Mouse (Mus musculus): ENCODE data around the gene V1ra8. TPM values are rescaled to one million over a fixed set of nuclear protein-coding genes. Genes with fewer than 3 reads are reported as not detected.
"Not testable (repeated sequence)": the region's sequence is repeated elsewhere in the genome, so short reads cannot be mapped to it uniquely, and the experiment has no call there.

The V1ra8 gene
- not detected in 2 replicates for polyA plus RNA-seq (2014; fragmentation: Nextera tagmentation; extraction: Ambion mirVana)

- ATAC-seq (ENCODE audit: low FRiP score); H3K9ac ChIP-seq; H3K27ac ChIP-seq; H3K4me3 ChIP-seq (replicated peaks; ENCODE audit: low read length); H3K4me1 ChIP-seq (replicated peaks; ENCODE audit: control insufficient read depth, insufficient read depth, low read length); DNase-seq (ENCODE audit: low spot score); H3K4me2 ChIP-seq (replicated peaks); H3K9me3 ChIP-seq (ENCODE audit: control insufficient read depth, low read length); H3K36me3 ChIP-seq (replicated peaks; ENCODE audit: control insufficient read depth, insufficient read depth); H3K27me3 ChIP-seq (ENCODE audit: control insufficient read depth, insufficient read depth, low read length): not testable (repeated sequence)
- WGBS = 76% methylated on average over 1 of the region's 2 CpGs
Measured at GRCm38 (mm10) chr6:90202493-90202892, at the start of gene V1ra8. Gene V1ra8 (plus strand): TSS chr6:90202793.

GRCm38 (mm10) chr6:90160139-90160538, 42.5 kb upstream of the V1ra8 start:
- ATAC-seq (ENCODE audit: low FRiP score) (no peak), DNase-seq (ENCODE audit: low spot score) (no peak)
- WGBS = 82% methylated on average over 3 of the region's 3 CpGs
- Histone ChIP-seq H3K9me3 (ENCODE audit: control insufficient read depth, low read length) (no peaks in the 10 kb centered on the region), H3K4me3 (replicated peaks; ENCODE audit: low read length) (no peak overlapping the region), H3K4me1 (replicated peaks; ENCODE audit: control insufficient read depth, insufficient read depth, low read length) (no peaks in the 10 kb centered on the region), H3K27ac (no peak overlapping the region), H3K9ac (no peak overlapping the region), H3K4me2 (replicated peaks) (no peak overlapping the region), H3K36me3 (replicated peaks; ENCODE audit: control insufficient read depth, insufficient read depth) (no peaks in the 10 kb centered on the region), H3K27me3 (ENCODE audit: control insufficient read depth, insufficient read depth, low read length) (no peaks in the 10 kb centered on the region)

- WGBS = 78% methylated on average over 2 of the region's 2 CpGs
- ATAC-seq (ENCODE audit: low FRiP score) = no peak
Measured at GRCm38 (mm10) chr6:90174508-90174907, 28.1 kb upstream of the V1ra8 start, which contains the start of gene Vmn1r52. Gene Vmn1r52 (plus strand): TSS chr6:90174808.

GRCm38 (mm10) chr6:90224338-90224737, 21.7 kb downstream of the V1ra8 start, which contains the start of gene Vmn1r53:
Gene Vmn1r53 (minus strand): TSS chr6:90224438.
- Histone ChIP-seq H3K4me2 (replicated peaks) (no peak within 1 kb of the TSS), H3K4me3 (replicated peaks; ENCODE audit: low read length) (no peak within 1 kb of the TSS), H3K27ac (no peak within 1 kb of the TSS), H3K9me3 (ENCODE audit: control insufficient read depth, low read length) (0 out of 2 replicates have a peak, but pooled peaks cover 5% of the 10 kb centered on the region), H3K27me3 (ENCODE audit: control insufficient read depth, insufficient read depth, low read length) (no peaks in the 10 kb centered on the region), H3K36me3 (replicated peaks; ENCODE audit: control insufficient read depth, insufficient read depth) (no peaks in the 10 kb centered on the region), H3K9ac (no peak within 1 kb of the TSS), H3K4me1 (replicated peaks; ENCODE audit: control insufficient read depth, insufficient read depth, low read length) (no peaks in the 10 kb centered on the region)
- 82% methylated on average over 1 of the region's 1 CpGs for WGBS
- no peak for ATAC-seq (ENCODE audit: low FRiP score)
- no peak for DNase-seq (ENCODE audit: low spot score)

More at GRCm38 (mm10) chr6:90174508-90174907, 28.1 kb upstream of the V1ra8 start, which contains the start of gene Vmn1r52:
- DNase-seq (ENCODE audit: low spot score) = no peak
- H3K4me2 ChIP-seq (replicated peaks) = no peak within 1 kb of the TSS
- no peak within 1 kb of the TSS for H3K4me3 ChIP-seq (replicated peaks; ENCODE audit: low read length)
- no peaks in the 10 kb centered on the region for H3K4me1 ChIP-seq (replicated peaks; ENCODE audit: control insufficient read depth, insufficient read depth, low read length)
- no peaks in the 10 kb centered on the region for H3K36me3 ChIP-seq (replicated peaks; ENCODE audit: control insufficient read depth, insufficient read depth)
- no peaks in the 10 kb centered on the region for H3K9me3 ChIP-seq (ENCODE audit: control insufficient read depth, low read length)
- H3K27ac ChIP-seq = no peak within 1 kb of the TSS
- H3K9ac ChIP-seq = no peak within 1 kb of the TSS
- H3K27me3 ChIP-seq (ENCODE audit: control insufficient read depth, insufficient read depth, low read length) = no peaks in the 10 kb centered on the region

GRCm38 (mm10) chr6:90232114-90232513, 29.5 kb downstream of the V1ra8 start:
- H3K27ac ChIP-seq; H3K27me3 ChIP-seq (ENCODE audit: control insufficient read depth, insufficient read depth, low read length); H3K36me3 ChIP-seq (replicated peaks; ENCODE audit: control insufficient read depth, insufficient read depth); H3K4me1 ChIP-seq (replicated peaks; ENCODE audit: control insufficient read depth, insufficient read depth, low read length); H3K4me2 ChIP-seq (replicated peaks); H3K9ac ChIP-seq; H3K4me3 ChIP-seq (replicated peaks; ENCODE audit: low read length); ATAC-seq (ENCODE audit: low FRiP score); H3K9me3 ChIP-seq (ENCODE audit: control insufficient read depth, low read length); DNase-seq (ENCODE audit: low spot score): not testable (repeated sequence)
- WGBS = 90% methylated on average over 4 of the region's 4 CpGs

- 0 out of 2 replicates have a peak, but pooled peaks cover 5% of the 10 kb centered on the region for H3K9me3 ChIP-seq (ENCODE audit: control insufficient read depth, low read length)
- H3K27me3 ChIP-seq (ENCODE audit: control insufficient read depth, insufficient read depth, low read length) = no peaks in the 10 kb centered on the region
- ATAC-seq (ENCODE audit: low FRiP score) (no peak), DNase-seq (ENCODE audit: low spot score) (no peak)
- no peak overlapping the region for H3K4me2 ChIP-seq (replicated peaks)
- no peaks in the 10 kb centered on the region for H3K4me1 ChIP-seq (replicated peaks; ENCODE audit: control insufficient read depth, insufficient read depth, low read length)
- WGBS = 61% methylated on average over 27 of the region's 27 CpGs
- H3K36me3 ChIP-seq (replicated peaks; ENCODE audit: control insufficient read depth, insufficient read depth) = no peaks in the 10 kb centered on the region
- no peak overlapping the region for H3K4me3 ChIP-seq (replicated peaks; ENCODE audit: low read length)
- no peak overlapping the region for H3K27ac ChIP-seq
- no peak overlapping the region for H3K9ac ChIP-seq
Measured at GRCm38 (mm10) chr6:90232681-90233080, 30.1 kb downstream of the V1ra8 start.

GRCm38 (mm10) chr6:90244019-90244418, 41.4 kb downstream of the V1ra8 start:
- H3K4me3 ChIP-seq (replicated peaks; ENCODE audit: low read length) = no peak overlapping the region
- H3K27me3 ChIP-seq (ENCODE audit: control insufficient read depth, insufficient read depth, low read length) = no peaks in the 10 kb centered on the region
- ATAC-seq (ENCODE audit: low FRiP score) = no peak
- H3K36me3 ChIP-seq (replicated peaks; ENCODE audit: control insufficient read depth, insufficient read depth) = no peaks in the 10 kb centered on the region
- no peaks in the 10 kb centered on the region for H3K4me1 ChIP-seq (replicated peaks; ENCODE audit: control insufficient read depth, insufficient read depth, low read length)
- H3K9me3 ChIP-seq (ENCODE audit: control insufficient read depth, low read length) = no peaks in the 10 kb centered on the region
- H3K4me2 ChIP-seq (replicated peaks) = no peak overlapping the region
- DNase-seq (ENCODE audit: low spot score) = no peak
- no peak overlapping the region for H3K9ac ChIP-seq
- H3K27ac ChIP-seq = no peak overlapping the region
- 78% methylated on average over 3 of the region's 3 CpGs for whole genome bisulfite sequencing

GRCm38 (mm10) chr6:90246000-90246399, 43.4 kb downstream of the V1ra8 start, which contains the start of gene Vmn1r54:
Gene Vmn1r54 (plus strand): TSS chr6:90246300.
- Histone ChIP-seq H3K36me3 (replicated peaks; ENCODE audit: control insufficient read depth, insufficient read depth) (no peaks in the 10 kb centered on the region), H3K4me2 (replicated peaks) (no peak within 1 kb of the TSS), H3K27me3 (ENCODE audit: control insufficient read depth, insufficient read depth, low read length) (no peaks in the 10 kb centered on the region), H3K9ac (no peak within 1 kb of the TSS), H3K9me3 (ENCODE audit: control insufficient read depth, low read length) (no peaks in the 10 kb centered on the region), H3K4me1 (replicated peaks; ENCODE audit: control insufficient read depth, insufficient read depth, low read length) (no peaks in the 10 kb centered on the region), H3K4me3 (replicated peaks; ENCODE audit: low read length) (no peak within 1 kb of the TSS), H3K27ac (no peak within 1 kb of the TSS)
- ATAC-seq (ENCODE audit: low FRiP score) = no peak
- DNase-seq (ENCODE audit: low spot score) = no peak
- WGBS = 83% methylated on average over 1 of the region's 1 CpGs

Data from hindbrain, embryonic 14.5 days (tissue).